ENCODE assay signal across 28 mouse cellular contexts in the genomic region with DNA sequence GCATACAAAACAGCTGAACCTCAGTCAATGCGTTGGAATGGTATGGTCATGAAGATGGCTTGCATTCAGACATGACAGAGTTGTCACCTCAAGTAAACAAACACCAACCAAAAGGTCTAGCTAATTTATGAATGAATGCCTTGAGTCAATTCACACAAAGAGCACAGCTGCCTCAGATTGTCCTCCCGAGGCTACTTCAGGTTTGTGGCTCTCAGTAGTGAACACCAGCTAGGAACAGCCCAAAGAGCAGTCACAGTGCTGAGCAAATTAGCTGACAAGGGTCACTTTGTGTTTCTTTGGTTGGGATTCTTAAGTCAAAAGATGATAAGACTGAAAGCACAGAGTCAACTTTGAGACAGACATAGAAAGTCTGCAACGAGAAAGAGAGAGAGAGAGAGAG.
DNase-seq lines count a peak whose midpoint lies in the region; ATAC-seq and TF ChIP-seq lines count a peak whose summit lies in the region.
"Had no signal": no experiment of that assay in that cellular context is flagged by ENCODE, and none has a peak within 500 bp of the region (broad histone marks: within the 10 kb centered on the region; RNA-seq: fewer than 3 reads in every experiment).

No protein-coding gene starts in this region.

- no peak for DNase-seq in embryonic facial prominence, embryonic 10.5 days (ENCODE audit: low spot score)
- peak; percentile 30 for DNase-seq in hindbrain, postnatal 0 days (ENCODE audit: low spot score)
- peak; percentile 21 for DNase-seq in midbrain, postnatal 0 days (ENCODE audit: low spot score)
- no peak for DNase-seq in midbrain, embryonic 14.5 days
- no peak for DNase-seq in liver, postnatal 0 days
- DNase-seq: adrenal gland, postnatal 25 days; cerebellum, adult 11 months; cerebellum, adult 9-11 months; gastrocnemius, adult 2 months; kidney, adult 8-10 months; kidney, postnatal 10 days; lung, postnatal 36 days; retina, postnatal 1 day; right cerebral cortex, postnatal 25 days; spleen, adult 18-20 months; thymus, postnatal 14 days had no signal

- peak overlapping the region; percentile 14; the same call in 1 of the 2 replicates for H3K4me2 ChIP-seq in embryonic facial prominence, embryonic 13.5 days
- no peak overlapping the region for H3K4me2 ChIP-seq in hindbrain, postnatal 0 days (ENCODE audit: low read depth, low read length)
- H3K4me2 ChIP-seq in hindbrain, embryonic 12.5 days (replicated peaks), result no peak overlapping the region
- H3K4me2 ChIP-seq in midbrain, postnatal 0 days (ENCODE audit: low read depth, low read length, poor library complexity, severe bottlenecking), result no peak overlapping the region
- H3K4me2 ChIP-seq in midbrain, embryonic 14.5 days (ENCODE audit: low read length), result no peak overlapping the region
- no peak overlapping the region for H3K4me2 ChIP-seq in liver, postnatal 0 days (ENCODE audit: low read depth, low read length)
- H3K4me2 ChIP-seq: embryonic facial prominence, embryonic 12.5 days; heart, embryonic 11.5 days; hindbrain, embryonic 13.5 days; intestine, embryonic 15.5 days; limb, embryonic 13.5 days; liver, embryonic 12.5 days; lung, embryonic 15.5 days had no signal

- H3K4me3 ChIP-seq in embryonic facial prominence, embryonic 13.5 days, result no peak overlapping the region
- no peak overlapping the region for H3K4me3 ChIP-seq in embryonic facial prominence, embryonic 10.5 days
- H3K4me3 ChIP-seq in hindbrain, postnatal 0 days (ENCODE audit: low read length), result no peak overlapping the region
- H3K4me3 ChIP-seq in hindbrain, embryonic 12.5 days, result no peak overlapping the region
- H3K4me3 ChIP-seq in midbrain, postnatal 0 days (ENCODE audit: low read depth, low read length), result no peak overlapping the region
- H3K4me3 ChIP-seq in midbrain, embryonic 14.5 days (replicated peaks; ENCODE audit: low read depth, low read length), result no peak overlapping the region
- no peak overlapping the region for H3K4me3 ChIP-seq in olfactory bulb, adult 2 months (ENCODE audit: insufficient read depth, low read depth, low read length)
- H3K4me3 ChIP-seq in liver, postnatal 0 days (ENCODE audit: low read depth, low read length), result no peak overlapping the region
- H3K4me3 ChIP-seq: embryonic facial prominence, embryonic 12.5 days; erythroblast, embryonic 14.5 days; gastrocnemius, adult 2 months; hindbrain, embryonic 13.5 days; intestine, embryonic 15.5 days; limb, embryonic 13.5 days; liver, embryonic 12.5 days; lung, embryonic 15.5 days; megakaryocyte, embryonic 14.5 days had no signal

- TF ChIP-seq EP300 in liver, postnatal 0 days (IDR thresholded peaks at IDR 0.05; ENCODE audit: low read depth), result no peak

- whole genome bisulfite sequencing in embryonic facial prominence, embryonic 13.5 days, result 37% methylated on average over 3 of the region's 3 CpGs
- 44% methylated on average over 3 of the region's 3 CpGs for WGBS in embryonic facial prominence, embryonic 10.5 days
- 45% methylated on average over 3 of the region's 3 CpGs for WGBS in hindbrain, postnatal 0 days
- 42% methylated on average over 3 of the region's 3 CpGs for WGBS in hindbrain, embryonic 12.5 days
- 47% methylated on average over 3 of the region's 3 CpGs for WGBS in midbrain, postnatal 0 days
- WGBS in midbrain, embryonic 14.5 days, result 38% methylated on average over 3 of the region's 3 CpGs
- 25% methylated on average over 3 of the region's 3 CpGs for WGBS in olfactory bulb, adult 2 months
- WGBS in liver, postnatal 0 days (ENCODE audit: insufficient replicate concordance), result 56% methylated on average over 3 of the region's 3 CpGs

- no peak for TF ChIP-seq POLR2A in olfactory bulb, adult 2 months (IDR thresholded peaks at IDR 0.05; ENCODE audit: insufficient read depth, low read depth, low read length)

- TF ChIP-seq CTCF in hindbrain, postnatal 0 days (IDR thresholded peaks at IDR 0.05; ENCODE audit: low read depth), result no peak
- no peak for TF ChIP-seq CTCF in midbrain, postnatal 0 days (IDR thresholded peaks at IDR 0.05)
- TF ChIP-seq CTCF in olfactory bulb, adult 2 months (IDR thresholded peaks at IDR 0.05; ENCODE audit: insufficient read depth, low read depth, low read length), result no peak
- no peak for TF ChIP-seq CTCF in liver, postnatal 0 days (IDR thresholded peaks at IDR 0.05; ENCODE audit: low read depth)

- no peaks in the 10 kb centered on the region for H3K9me3 ChIP-seq in embryonic facial prominence, embryonic 13.5 days
- H3K9me3 ChIP-seq in embryonic facial prominence, embryonic 10.5 days, result no peaks in the 10 kb centered on the region
- H3K9me3 ChIP-seq in hindbrain, postnatal 0 days (ENCODE audit: low read length), result no peaks in the 10 kb centered on the region
- H3K9me3 ChIP-seq in hindbrain, embryonic 12.5 days (replicated peaks), result no peaks in the 10 kb centered on the region
- no peaks in the 10 kb centered on the region for H3K9me3 ChIP-seq in midbrain, postnatal 0 days (ENCODE audit: low read length)
- no peaks in the 10 kb centered on the region for H3K9me3 ChIP-seq in midbrain, embryonic 14.5 days (ENCODE audit: control insufficient read depth, low read length)
- H3K9me3 ChIP-seq in liver, postnatal 0 days (ENCODE audit: low read length), result no peaks in the 10 kb centered on the region
- H3K9me3 ChIP-seq: embryonic facial prominence, embryonic 12.5 days; hindbrain, embryonic 13.5 days; intestine, embryonic 15.5 days; limb, embryonic 13.5 days; liver, embryonic 12.5 days; lung, embryonic 15.5 days had no signal

- H3K27ac ChIP-seq in embryonic facial prominence, embryonic 13.5 days, result no peak overlapping the region
- H3K27ac ChIP-seq in embryonic facial prominence, embryonic 10.5 days (replicated peaks), result no peak overlapping the region
- peak overlapping the region; percentile 17; the same call in 1 of the 2 replicates for H3K27ac ChIP-seq in hindbrain, postnatal 0 days
- no peak overlapping the region; the same call in 1 of the 2 replicates for H3K27ac ChIP-seq in hindbrain, embryonic 12.5 days
- H3K27ac ChIP-seq in midbrain, postnatal 0 days (ENCODE audit: low read depth, low read length), result no peak overlapping the region
- no peak overlapping the region for H3K27ac ChIP-seq in midbrain, embryonic 14.5 days (replicated peaks; ENCODE audit: low read depth, low read length)
- peak overlapping the region; percentile 56 for H3K27ac ChIP-seq in olfactory bulb, adult 2 months (ENCODE audit: insufficient read depth, low read depth, low read length)
- H3K27ac ChIP-seq in liver, postnatal 0 days (ENCODE audit: low read depth), result no peak overlapping the region
- H3K27ac ChIP-seq: embryonic facial prominence, embryonic 12.5 days; gastrocnemius, adult 2 months; hindbrain, embryonic 13.5 days; intestine, embryonic 15.5 days; limb, embryonic 13.5 days; liver, embryonic 12.5 days; lung, embryonic 15.5 days had no signal

- no peaks in the 10 kb centered on the region for H3K36me3 ChIP-seq in embryonic facial prominence, embryonic 13.5 days
- no peaks in the 10 kb centered on the region for H3K36me3 ChIP-seq in embryonic facial prominence, embryonic 10.5 days (replicated peaks)
- no peaks in the 10 kb centered on the region for H3K36me3 ChIP-seq in hindbrain, postnatal 0 days (ENCODE audit: insufficient read depth, low read length)
- H3K36me3 ChIP-seq in hindbrain, embryonic 12.5 days, result no peaks in the 10 kb centered on the region
- H3K36me3 ChIP-seq in midbrain, postnatal 0 days (ENCODE audit: insufficient read depth, low read length), result no peaks in the 10 kb centered on the region
- H3K36me3 ChIP-seq in midbrain, embryonic 14.5 days (ENCODE audit: control insufficient read depth, insufficient read depth, low read length), result no peaks in the 10 kb centered on the region
- no peaks in the 10 kb centered on the region for H3K36me3 ChIP-seq in liver, postnatal 0 days (replicated peaks; ENCODE audit: insufficient read depth, low read length)
- H3K36me3 ChIP-seq: embryonic facial prominence, embryonic 12.5 days; hindbrain, embryonic 13.5 days; intestine, embryonic 15.5 days; limb, embryonic 13.5 days; liver, embryonic 12.5 days; lung, embryonic 15.5 days had no signal

- no peak overlapping the region for H3K9ac ChIP-seq in embryonic facial prominence, embryonic 13.5 days
- H3K9ac ChIP-seq in hindbrain, postnatal 0 days (replicated peaks; ENCODE audit: low read length), result no peak overlapping the region
- no peak overlapping the region for H3K9ac ChIP-seq in hindbrain, embryonic 12.5 days
- H3K9ac ChIP-seq in midbrain, postnatal 0 days (replicated peaks; ENCODE audit: low read length, poor library complexity, severe bottlenecking), result no peak overlapping the region
- no peak overlapping the region for H3K9ac ChIP-seq in midbrain, embryonic 14.5 days (replicated peaks; ENCODE audit: low read length)
- no peak overlapping the region for H3K9ac ChIP-seq in liver, postnatal 0 days (replicated peaks)
- H3K9ac ChIP-seq: embryonic facial prominence, embryonic 12.5 days; hindbrain, embryonic 13.5 days; intestine, embryonic 15.5 days; limb, embryonic 13.5 days; liver, embryonic 12.5 days; lung, embryonic 15.5 days had no signal

- H3K27me3 ChIP-seq in embryonic facial prominence, embryonic 13.5 days, result no peaks in the 10 kb centered on the region; the same call in 1 of the 2 replicates
- no peaks in the 10 kb centered on the region for H3K27me3 ChIP-seq in embryonic facial prominence, embryonic 10.5 days (replicated peaks; ENCODE audit: low read depth, poor library complexity, severe bottlenecking)
- no peaks in the 10 kb centered on the region for H3K27me3 ChIP-seq in hindbrain, postnatal 0 days (ENCODE audit: insufficient read depth, low read length)
- H3K27me3 ChIP-seq in hindbrain, embryonic 12.5 days, result no peaks in the 10 kb centered on the region
- H3K27me3 ChIP-seq in midbrain, postnatal 0 days (ENCODE audit: insufficient read depth, low read length), result no peaks in the 10 kb centered on the region
- H3K27me3 ChIP-seq in midbrain, embryonic 14.5 days (ENCODE audit: control insufficient read depth, insufficient read depth, low read length), result no peaks in the 10 kb centered on the region
- no peaks in the 10 kb centered on the region for H3K27me3 ChIP-seq in liver, postnatal 0 days (ENCODE audit: insufficient read depth, low read length)
- H3K27me3 ChIP-seq: embryonic facial prominence, embryonic 12.5 days; hindbrain, embryonic 13.5 days; intestine, embryonic 15.5 days; limb, embryonic 13.5 days; liver, embryonic 12.5 days; lung, embryonic 15.5 days; megakaryocyte, embryonic 14.5 days had no signal

- peaks cover 10% of the 10 kb centered on the region for H3K4me1 ChIP-seq in embryonic facial prominence, embryonic 13.5 days
- H3K4me1 ChIP-seq in embryonic facial prominence, embryonic 10.5 days, result peaks cover 20% of the 10 kb centered on the region
- no peaks in the 10 kb centered on the region for H3K4me1 ChIP-seq in hindbrain, postnatal 0 days (ENCODE audit: insufficient read depth, low read length)
- H3K4me1 ChIP-seq in hindbrain, embryonic 12.5 days, result peaks cover 3% of the 10 kb centered on the region; the same call in 1 of the 2 replicates
- no peaks in the 10 kb centered on the region for H3K4me1 ChIP-seq in midbrain, postnatal 0 days (ENCODE audit: insufficient read depth, low read length)
- H3K4me1 ChIP-seq in midbrain, embryonic 14.5 days (ENCODE audit: control insufficient read depth, insufficient read depth, low read length), result no peaks in the 10 kb centered on the region
- peaks cover 3% of the 10 kb centered on the region; the same call in 1 of the 2 replicates for H3K4me1 ChIP-seq in olfactory bulb, adult 2 months (ENCODE audit: control insufficient read depth, insufficient read depth, low read length)
- H3K4me1 ChIP-seq in liver, postnatal 0 days (ENCODE audit: insufficient read depth), result no peaks in the 10 kb centered on the region
- H3K4me1 ChIP-seq: intestine, embryonic 15.5 days; liver, embryonic 12.5 days; megakaryocyte, embryonic 14.5 days had no signal

- ATAC-seq in embryonic facial prominence, embryonic 13.5 days (ENCODE audit: insufficient number of reproducible peaks, insufficient read depth, low FRiP score, low TSS enrichment, low read depth), result no peak
- ATAC-seq in hindbrain, postnatal 0 days, result no peak
- no peak for ATAC-seq in hindbrain, embryonic 12.5 days (ENCODE audit: low FRiP score)
- ATAC-seq in midbrain, postnatal 0 days (ENCODE audit: low FRiP score), result no peak
- no peak for ATAC-seq in midbrain, embryonic 14.5 days (ENCODE audit: low FRiP score, low TSS enrichment)
- no peak for ATAC-seq in liver, postnatal 0 days
- ATAC-seq: intestine, embryonic 15.5 days; liver, embryonic 12.5 days had no signal

Comparison
In these comparisons a context has a peak if more than half of its experiments do, and no peak if none do; other contexts are left out.
1. H3K27ac ChIP-seq: peak in hindbrain, postnatal 0 days (single experiment) and olfactory bulb, adult 2 months (single experiment); none in embryonic facial prominence, embryonic 13.5 days (single experiment), embryonic facial prominence, embryonic 10.5 days (single experiment), hindbrain, embryonic 12.5 days (single experiment), midbrain, postnatal 0 days (single experiment), midbrain, embryonic 14.5 days (single experiment) and liver, postnatal 0 days (single experiment).
2. DNase-seq: peak in hindbrain, postnatal 0 days (single experiment) and midbrain, postnatal 0 days (single experiment); none in embryonic facial prominence, embryonic 10.5 days (single experiment), midbrain, embryonic 14.5 days (single experiment) and liver, postnatal 0 days (single experiment).